Mouse (Mus musculus) G1E (cell line): Measurements from ENCODE around the gene Rhot1.

Experiments used
- CTCF ChIP-seq: IDR thresholded peaks from 2 replicates; pipeline ENCODE4 v1.5.1; 2012; ENCODE audit warnings: low read depth, low read length, inconsistent platforms, mixed read lengths
- GATA2 ChIP-seq: IDR thresholded peaks from 2 replicates; pipeline ENCODE4 v1.6.1; 2012; ENCODE audit warnings: low read depth, low read length, inconsistent platforms, borderline replicate concordance
- POLR2AphosphoS5 ChIP-seq: IDR thresholded peaks from 2 replicates; pipeline ENCODE4 v1.6.1; 2012; ENCODE audit warnings: low read depth, low read length, inconsistent platforms; ENCODE audit not compliant: insufficient replicate concordance

- TF ChIP-seq GATA2 (no peak), CTCF (no peak), POLR2AphosphoS5 (no peak)
These were observed 92.7 kb downstream of the Rhot1 start for GRCm38 (mm10) chr11:80301316-80302045.
